Mouse (Mus musculus) left cerebral cortex, postnatal 14 days (tissue): ENCODE results near the gene Lrr1. TPM values are rescaled to one million over a fixed set of nuclear protein-coding genes. Genes with fewer than 3 reads are reported as not detected.
"Not testable (repeated sequence)": the region's sequence is repeated elsewhere in the genome, so short reads cannot be mapped to it uniquely, and the experiment has no call there.

Experiments used
- DNase-seq, 2 experiments: peaks; one replicate each; pipeline ENCODE4 v3.0.0; 2021 to 2022; ENCODE audit warnings: low spot score in 2 of 2, mixed read lengths in 1 of 2
- intact Hi-C: fragments of 180-260 bp; cut with DNase I; formaldehyde crosslinking; loops from one replicate; pipeline ENCODE4 v1.15.1; 2025
- long read RNA-seq, 2 experiments: library from polyadenylated mRNA; stranded (forward); transcript quantifications; one replicate each; pipeline ENCODE4 v2.0.0; 2021
- total RNA-seq, 2 experiments: library from RNA; stranded (reverse); gene quantifications; 2 replicates each; pipeline ENCODE4 v1.2.3; 2021

The Lrr1 gene
- total RNA-seq = under 1 TPM in 1 of 2 experiments, not detected in 1; 0.44 TPM
- long read RNA-seq, experiment 1 = 0 reads
- long read RNA-seq, experiment 2 = 0 reads

DNA sequence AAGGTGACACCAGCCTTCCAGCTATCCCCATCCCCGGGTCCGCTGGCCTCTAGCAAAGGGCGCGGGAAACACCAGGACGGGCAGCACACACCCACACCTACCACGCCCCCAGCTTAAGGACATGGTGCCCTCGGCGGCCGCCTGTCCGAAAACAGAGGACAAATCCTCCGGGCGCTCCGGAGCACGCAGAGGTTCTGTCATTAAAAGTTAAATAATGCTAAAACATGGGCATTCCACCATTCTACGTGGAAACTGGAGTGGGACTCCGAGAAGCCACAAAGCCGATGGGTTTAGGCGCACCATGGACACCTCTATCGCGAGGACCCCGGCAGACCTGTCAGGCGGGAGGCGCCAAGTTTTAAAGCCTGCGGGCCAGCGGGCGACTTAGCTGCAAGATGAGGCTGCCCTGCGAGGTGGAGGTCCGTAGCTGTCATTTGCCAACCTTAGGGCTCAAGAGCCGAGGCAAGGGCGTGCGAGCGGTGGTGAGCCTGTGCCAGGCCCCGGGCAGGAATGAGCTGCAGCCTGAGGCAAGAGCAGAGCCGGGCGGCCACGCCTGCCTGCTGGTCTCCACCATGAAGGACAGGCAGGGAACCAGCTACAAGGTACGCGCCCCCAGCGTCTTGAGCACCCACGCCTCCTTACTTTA, at the start of gene Lrr1:
Gene Lrr1, plus strand, starts transcription at position 354 of the 646 bp plus-strand sequence.
- intact Hi-C loops = no loop called here
- peak; percentile 80 to 83 for DNase-seq

GRCm38 (mm10) chr12:69119908-69120307, 48.7 kb upstream of the Lrr1 start:
- intact Hi-C loops = no loop called here
- DNase-seq = no peak

DNA sequence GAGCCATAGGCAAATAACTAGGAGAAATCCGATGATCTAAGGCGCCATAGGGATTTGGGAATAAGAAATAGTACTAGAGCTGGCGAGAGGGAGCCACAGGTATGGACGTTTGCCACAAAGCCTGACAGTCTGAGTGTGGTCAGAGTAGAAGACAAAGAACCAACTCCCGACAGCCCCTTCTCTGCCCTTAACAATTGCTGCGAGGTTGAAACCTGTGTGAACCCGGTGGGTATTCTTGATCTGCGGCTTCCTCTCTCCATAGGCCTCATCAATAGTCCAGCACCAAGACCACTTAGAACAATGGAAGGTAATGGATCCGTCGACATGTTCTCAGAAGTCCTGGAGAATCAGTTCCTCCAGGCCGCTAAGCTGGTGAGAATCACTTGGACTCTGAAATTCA, 45.8 kb upstream of the Lrr1 start:
- DNase-seq = no peak
- intact Hi-C loops = no loop called here

GRCm38 (mm10) chr12:69125066-69125465, 43.5 kb upstream of the Lrr1 start:
- intact Hi-C loops = no loop called here
- no peak for DNase-seq

- intact Hi-C loops = no loop called here
- DNase-seq = peak in 1 of 2 experiments; percentile 7
Observed at GRCm38 (mm10) chr12:69127170-69127569, 41.4 kb upstream of the Lrr1 start.

GRCm38 (mm10) chr12:69127626-69128025, 41.0 kb upstream of the Lrr1 start:
- intact Hi-C loops = no loop called here
- no peak for DNase-seq

DNA sequence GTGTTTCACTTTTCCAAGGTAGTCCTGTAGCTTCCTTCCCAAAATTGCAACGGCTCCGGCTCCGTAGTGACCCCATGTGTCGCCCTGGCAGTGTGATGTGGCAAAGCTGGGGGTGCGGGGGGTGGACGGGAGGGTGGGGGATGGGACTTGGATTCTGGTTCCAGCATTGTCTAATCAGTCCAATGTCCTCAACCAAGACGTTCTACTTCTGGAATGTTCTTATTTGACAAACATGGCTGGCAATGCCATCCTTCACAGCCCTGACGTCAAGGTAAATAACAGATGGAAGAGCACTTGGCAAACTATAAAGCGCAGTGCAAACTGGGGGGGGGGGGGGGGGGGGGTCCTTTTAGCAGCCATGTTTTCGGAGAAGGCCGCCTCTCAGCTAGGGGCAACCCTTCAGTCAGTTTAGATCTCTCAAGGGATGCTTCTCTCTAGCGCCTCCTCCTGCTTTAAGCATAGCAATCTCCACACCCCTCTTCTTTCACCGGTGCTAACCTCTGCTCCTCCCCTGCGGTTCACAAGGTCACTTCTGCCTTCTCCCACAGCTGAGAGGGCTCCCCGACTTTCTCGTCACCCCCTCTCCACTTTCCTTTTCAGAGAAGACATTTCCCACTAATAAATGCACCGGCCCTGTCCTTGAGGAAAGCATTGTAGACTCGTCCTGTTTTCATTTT, 38.8 kb upstream of the Lrr1 start:
- intact Hi-C loops = loop anchor here (5.0 kb wide), 1 partner anchor 1697 kb away; no protein-coding TSS in a partner anchor
- DNase-seq = no peak

- DNase-seq = no peak
- intact Hi-C loops = loop anchor here (5.0 kb wide), 1 partner anchor 1698 kb away; no protein-coding TSS in a partner anchor
Observed at GRCm38 (mm10) chr12:69130486-69130885, 38.1 kb upstream of the Lrr1 start.

DNA sequence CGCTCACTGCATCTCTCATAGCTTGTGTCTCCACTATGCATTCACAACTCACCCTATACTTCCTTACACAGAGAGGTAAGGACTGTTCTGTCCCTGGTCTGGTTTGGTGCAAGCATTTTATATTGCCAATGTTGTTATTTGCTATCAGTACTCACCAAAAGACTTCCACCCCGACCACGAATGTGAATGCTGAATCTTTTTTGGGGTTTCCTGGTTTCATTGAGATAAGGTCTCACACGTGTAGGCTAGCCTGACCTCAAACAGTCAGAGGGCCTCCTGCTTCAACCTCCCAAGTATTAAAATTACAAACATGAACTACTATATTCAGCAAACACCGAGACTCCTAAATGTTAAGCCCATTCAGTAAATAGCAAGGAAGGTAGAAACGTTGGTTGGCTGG, 37.3 kb upstream of the Lrr1 start:
- intact Hi-C loops = loop anchor here (5.0 kb wide), 1 partner anchor 1699 kb away; no protein-coding TSS in a partner anchor
- DNase-seq = no peak

GRCm38 (mm10) chr12:69131981-69132380, 36.6 kb upstream of the Lrr1 start:
- intact Hi-C loops = loop anchor here (5.0 kb wide), 1 partner anchor 1700 kb away; no protein-coding TSS in a partner anchor
- DNase-seq = peak; percentile 54 to 74

GRCm38 (mm10) chr12:69139201-69139600, 29.4 kb upstream of the Lrr1 start:
- intact Hi-C loops = no loop called here
- DNase-seq = no peak

GRCm38 (mm10) chr12:69139841-69140240, 28.8 kb upstream of the Lrr1 start:
- DNase-seq = no peak
- intact Hi-C loops = no loop called here

DNA sequence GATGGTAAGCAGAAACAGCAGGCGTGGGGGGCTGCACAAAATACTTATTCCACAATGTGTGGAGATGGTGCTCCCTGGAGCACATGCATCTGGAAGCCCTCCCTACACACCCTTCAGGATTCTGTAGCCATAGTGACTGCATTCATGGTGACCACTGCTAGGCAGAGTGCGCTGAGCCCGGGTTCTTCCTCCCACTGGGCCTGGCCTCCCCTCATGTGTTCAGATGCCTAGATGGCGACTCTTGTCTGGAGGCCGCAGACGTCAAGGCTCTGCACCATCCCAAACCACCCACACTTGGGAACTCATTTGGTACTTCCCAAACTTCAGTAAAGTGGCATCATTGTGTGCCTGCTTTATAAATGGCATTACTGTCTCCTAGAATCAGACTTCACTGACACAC, 25.2 kb upstream of the Lrr1 start:
- intact Hi-C loops = no loop called here
- DNase-seq = no peak

DNA sequence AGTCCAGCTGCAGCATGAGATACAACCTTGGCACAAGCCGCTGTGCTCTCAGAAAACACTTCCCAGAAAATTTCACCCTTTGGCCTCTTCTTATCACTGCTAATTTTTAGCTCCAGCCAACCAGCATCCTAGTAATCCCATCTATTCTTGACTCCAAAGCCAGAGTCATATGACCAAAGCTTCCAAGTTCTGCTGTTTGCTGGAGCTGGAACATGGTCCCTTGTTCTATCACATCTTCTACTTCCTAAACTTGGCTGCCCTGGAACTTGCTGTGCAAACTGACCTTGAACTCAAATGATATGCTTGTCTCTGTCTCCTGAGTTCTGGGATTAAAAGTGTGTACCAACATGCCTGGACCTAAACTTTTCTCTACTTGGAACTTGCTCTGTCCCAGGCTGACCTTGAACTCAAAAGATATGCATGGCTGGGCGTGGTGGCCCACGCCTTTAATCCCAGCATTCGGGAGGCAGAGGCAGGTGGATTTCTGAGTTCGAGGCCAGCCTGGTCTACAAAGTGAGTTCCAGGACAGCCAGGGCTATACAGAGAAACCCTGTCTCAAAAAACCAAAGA, 21.4 kb upstream of the Lrr1 start:
- DNase-seq = no peak
- intact Hi-C loops = no loop called here

GRCm38 (mm10) chr12:69150049-69150448, 18.6 kb upstream of the Lrr1 start:
- intact Hi-C loops = no loop called here

DNA sequence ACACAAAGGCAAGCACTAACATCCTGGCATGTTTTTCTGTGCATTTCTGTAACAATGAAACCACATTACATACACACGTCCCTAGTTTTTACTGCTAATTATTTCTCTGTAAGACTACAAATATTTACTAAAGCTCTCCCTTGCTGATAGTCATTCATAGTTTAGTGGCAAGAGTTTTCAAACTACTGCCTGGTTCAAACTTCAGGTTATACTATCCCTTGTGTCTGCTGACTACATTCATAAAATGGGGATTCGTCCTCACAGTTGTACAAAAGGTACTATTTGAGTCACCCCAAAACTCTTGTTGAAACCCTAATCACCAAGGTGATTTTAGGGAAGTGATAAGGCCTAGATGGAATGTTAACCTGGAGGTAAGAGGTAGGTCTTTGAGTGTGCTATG, 12.7 kb upstream of the Lrr1 start:
- intact Hi-C loops = no loop called here
- DNase-seq = no peak

More at GRCm38 (mm10) chr12:69150049-69150448, 18.6 kb upstream of the Lrr1 start:
- no peak for DNase-seq

DNA sequence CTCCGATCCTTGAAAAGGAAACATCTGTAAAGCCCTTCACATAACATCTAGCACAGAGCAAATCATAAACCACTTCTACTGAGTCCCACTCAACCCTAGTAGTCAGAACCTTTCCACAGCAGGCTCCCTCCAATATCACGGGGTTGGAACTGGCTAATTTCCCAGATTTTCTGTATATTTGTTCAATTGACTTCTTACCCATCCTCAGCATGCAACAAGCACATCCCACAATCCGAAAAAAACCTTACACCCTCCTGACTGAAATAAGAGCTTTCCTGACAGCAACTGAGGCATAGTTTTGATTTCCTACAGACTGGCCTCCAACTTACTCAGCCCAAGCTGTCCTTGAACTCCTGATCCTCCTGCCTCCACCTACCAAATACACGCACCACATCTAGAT, 12.2 kb upstream of the Lrr1 start:
- intact Hi-C loops = no loop called here

GRCm38 (mm10) chr12:69157107-69157506, 11.5 kb upstream of the Lrr1 start:
- no peak for DNase-seq
- intact Hi-C loops = no loop called here

More for the DNA sequence above, 12.2 kb upstream of the Lrr1 start:
- no peak for DNase-seq

DNA sequence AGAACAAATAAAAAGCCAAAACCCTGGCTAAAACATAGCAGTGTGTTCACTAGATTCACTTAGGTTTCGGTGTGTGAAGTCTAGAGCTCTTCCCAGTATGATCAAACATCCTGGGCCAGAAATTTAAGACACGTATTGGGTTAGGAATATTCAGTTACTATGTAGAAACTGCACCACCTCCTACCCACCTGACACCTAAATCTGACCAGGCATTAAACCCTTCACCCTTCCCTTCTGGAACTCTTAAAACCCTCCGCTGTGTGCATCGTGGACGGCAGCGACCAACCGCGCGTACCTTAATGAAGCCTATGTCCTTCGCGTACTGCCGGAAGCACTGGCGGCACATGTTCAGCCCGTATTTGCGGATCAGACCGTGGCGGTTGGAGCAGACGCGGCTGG, 10.2 kb upstream of the Lrr1 start:
- intact Hi-C loops = no loop called here
- DNase-seq = no peak

DNA sequence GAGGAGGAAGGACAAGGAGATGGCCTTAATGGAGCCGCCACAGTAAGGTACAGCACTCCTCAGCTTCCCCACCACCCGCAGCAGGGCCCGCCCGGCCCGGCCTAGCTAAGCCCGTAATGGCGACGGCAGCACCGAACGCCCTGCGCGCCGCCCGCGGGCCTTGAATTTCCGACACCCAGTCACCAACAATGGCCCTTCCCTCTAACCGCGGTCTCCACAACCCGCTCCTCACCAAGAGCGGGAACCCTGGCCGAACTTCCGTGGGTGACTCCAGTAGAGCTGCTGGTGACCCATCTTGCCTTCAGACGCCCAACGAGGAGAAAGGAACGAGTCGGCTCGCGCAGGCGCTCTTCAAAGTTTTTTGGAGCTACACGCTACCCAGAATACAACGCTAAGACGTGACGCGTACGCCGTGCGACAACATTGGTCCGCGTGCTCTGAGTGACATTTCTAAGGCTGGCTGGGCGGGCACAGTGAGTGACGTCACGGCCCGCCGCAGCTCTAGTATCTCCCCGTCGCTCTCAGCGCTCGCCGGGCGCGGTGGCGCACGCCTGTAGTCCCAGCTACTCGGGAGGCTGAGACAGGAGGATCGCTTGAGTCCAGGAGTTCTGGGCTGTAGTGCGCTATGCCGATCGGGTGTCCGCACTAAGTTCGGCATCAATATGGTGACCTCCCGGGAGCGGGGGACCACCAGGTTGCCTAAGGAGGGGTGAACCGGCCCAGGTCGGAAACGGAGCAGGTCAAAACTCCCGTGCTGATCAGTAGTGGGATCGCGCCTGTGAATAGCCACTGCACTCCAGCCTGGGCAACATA, 9.6 kb upstream of the Lrr1 start, which contains the start of gene Rps29:
Gene Rps29, minus strand, starts transcription at position 422 of the 813 bp plus-strand sequence.
- intact Hi-C loops = not testable (repeated sequence)

More for the DNA sequence above, 9.6 kb upstream of the Lrr1 start, which contains the start of gene Rps29:
- DNase-seq = peak; percentile 99
